Mouse (Mus musculus) G1E-ER4 (cell line): ENCODE data around the gene Dmd. TPM values are rescaled to one million over a fixed set of nuclear protein-coding genes. Genes with fewer than 3 reads are reported as not detected.

ENCODE experiments used
- GATA1 ChIP-seq: IDR thresholded peaks from one replicate; pipeline ENCODE4 v1.8.0; 2012; ENCODE audit warnings: low read length, inconsistent platforms
- polyA plus RNA-seq: library from polyadenylated mRNA; stranded (reverse); fragments of >175 nt; gene quantifications from 2 replicates; pipeline ENCODE4 v1.2.3, GENCODE M21; 2012

Gene Dmd
- polyA plus RNA-seq: not detected in 2 replicates

DNA sequence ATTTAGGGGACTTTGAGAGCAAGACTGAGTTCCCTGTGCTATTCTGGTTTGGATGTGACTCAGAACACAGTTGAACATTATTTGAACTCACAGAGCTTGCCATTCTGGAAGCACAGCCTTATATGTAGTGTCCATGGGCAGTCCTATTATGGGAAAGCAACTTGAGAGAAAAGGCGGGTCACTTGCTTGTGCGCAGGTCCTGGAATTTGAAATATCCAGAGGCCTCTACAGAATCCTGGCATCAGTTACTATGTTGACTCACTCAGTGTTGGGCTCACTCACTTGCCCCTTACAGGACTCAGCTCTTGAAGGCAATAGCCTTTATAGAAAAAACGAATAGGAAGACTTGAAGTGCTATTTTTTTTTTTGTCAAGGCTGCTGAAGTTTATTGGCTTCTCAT is at the start of gene Dmd:
Gene Dmd, plus strand, starts transcription at position 241 of the 400 bp plus-strand sequence.
- no peak for TF ChIP-seq GATA1

DNA sequence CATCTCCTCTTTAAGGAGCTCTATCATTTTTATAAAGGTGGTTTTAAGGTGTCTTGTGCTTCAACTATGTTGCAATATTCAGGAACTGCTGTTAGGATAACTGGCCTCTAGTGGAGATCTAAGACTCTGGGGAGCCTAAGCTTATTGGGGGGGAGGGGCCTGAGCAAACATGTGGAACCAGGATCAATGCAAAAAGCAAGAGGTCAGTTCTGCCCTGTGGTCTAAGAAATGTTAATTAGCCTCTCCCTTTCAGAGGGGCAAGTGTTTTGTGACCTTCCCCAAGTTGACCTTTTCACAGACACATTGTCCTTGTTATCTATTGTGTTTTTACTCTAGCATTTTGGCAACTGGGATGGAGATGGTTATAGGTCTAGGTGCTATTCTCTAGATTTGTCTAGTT is 47.2 kb upstream of the Dmd start:
- TF ChIP-seq GATA1: no peak

DNA sequence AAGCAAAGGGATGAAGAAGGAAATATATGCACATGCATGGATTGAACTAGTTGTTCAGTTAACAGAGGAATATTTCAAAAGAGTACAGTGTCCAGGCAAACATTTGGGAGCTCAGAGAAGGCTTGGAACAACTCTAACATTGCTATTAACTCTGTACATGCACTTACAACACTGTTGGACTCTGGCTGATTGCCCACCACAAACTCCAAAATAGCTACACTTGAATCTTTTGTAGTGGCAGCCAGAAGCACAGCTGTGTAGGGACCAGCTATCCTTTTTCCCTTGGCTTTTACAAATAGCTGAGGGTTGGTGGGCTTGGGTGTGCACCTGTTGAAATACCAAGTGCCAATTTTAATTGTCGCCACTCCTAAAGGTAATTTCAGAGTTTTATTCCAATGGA is 39.0 kb downstream of the Dmd start:
- TF ChIP-seq GATA1: no peak

DNA sequence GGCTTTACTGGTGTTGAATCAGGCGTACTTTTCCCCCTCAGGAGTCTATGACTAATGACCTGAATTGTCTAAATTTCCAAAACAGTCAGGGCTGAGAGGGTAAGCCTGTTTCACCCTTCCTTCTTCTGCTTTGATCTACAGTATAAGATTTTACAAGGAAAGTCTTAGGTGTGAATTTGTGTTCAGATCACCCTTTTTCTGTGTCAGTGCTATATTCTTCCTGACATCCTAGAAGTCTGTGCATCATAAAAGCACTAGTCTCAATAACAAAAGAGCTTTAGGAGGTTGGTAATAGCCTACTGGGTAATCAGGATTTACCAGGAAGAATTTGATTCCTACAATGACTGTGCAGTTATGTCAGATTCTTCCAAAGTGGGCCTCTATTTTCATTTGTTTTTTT is 101.5 kb downstream of the Dmd start:
- no peak for TF ChIP-seq GATA1

DNA sequence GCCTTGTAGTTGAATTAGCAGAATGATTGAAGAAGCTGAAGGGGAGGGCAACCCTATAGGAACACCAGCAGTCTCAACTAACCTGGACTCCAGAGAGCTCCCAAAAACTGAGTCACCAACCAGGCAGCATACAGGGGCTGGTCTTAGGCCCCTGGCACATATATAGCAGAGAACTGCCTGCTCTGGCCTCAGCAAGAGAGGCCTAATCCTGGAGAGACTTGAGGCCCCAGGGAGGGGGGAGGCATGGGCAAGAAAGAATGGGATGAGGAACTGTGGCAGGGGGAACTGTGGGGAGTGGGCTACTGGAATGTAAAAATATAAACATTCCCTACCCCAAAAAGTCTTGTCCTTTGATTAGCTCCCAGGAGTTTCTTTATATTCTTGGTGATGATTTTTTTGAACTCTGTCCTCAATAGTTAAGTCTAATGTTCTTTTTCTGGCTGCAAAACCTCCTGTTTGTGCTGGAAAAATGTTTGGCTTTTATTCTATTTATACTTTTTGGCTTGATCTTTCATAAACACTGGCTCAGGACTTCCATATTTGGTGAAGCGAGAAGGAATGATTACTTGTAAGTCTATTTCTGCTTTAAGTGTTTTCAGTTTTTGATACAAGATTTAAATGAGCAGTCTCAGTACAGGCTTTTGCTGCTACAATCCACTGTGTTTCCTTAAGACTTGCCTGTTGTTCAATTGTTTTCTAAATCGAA is 167.7 kb downstream of the Dmd start:
- TF ChIP-seq GATA1: no peak

DNA sequence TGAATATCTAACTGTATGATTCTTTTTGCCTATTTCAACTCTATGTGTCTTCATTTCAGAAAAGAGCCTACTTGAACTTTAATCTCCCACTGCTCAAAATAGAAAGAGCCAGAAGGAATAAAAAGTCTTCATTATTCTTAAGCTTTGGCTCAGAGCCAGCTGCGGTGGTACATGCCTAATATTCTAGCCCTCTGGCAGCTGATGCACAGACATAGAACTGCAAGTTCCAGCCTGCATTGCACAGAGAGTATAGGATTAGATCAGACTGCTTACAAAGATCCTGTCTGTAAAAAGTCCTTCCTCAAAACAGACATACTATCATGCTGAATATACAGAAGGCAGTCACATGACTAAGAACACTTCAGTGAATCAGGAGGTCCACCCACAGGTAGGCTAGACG is 168.5 kb downstream of the Dmd start:
- no peak for TF ChIP-seq GATA1

DNA sequence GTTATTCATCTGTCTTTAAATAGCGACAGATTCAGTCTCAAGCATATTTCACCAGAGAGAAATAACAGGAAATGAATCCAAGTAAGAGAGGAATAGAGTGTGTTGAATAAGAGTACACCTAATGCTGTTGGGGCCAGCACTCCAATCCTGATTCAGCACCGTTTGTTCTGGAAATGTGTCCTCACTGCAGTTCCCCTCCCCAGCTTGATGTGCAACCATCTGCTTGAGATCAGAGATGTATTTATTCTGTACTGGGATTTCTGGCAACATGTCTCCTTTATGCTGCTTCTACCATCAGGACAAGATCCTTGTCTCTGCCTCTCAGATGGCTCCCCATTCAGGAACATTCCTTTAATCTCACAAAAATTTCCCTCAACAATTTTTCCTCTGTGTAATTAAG is 271.9 kb downstream of the Dmd start:
- no peak for TF ChIP-seq GATA1

DNA sequence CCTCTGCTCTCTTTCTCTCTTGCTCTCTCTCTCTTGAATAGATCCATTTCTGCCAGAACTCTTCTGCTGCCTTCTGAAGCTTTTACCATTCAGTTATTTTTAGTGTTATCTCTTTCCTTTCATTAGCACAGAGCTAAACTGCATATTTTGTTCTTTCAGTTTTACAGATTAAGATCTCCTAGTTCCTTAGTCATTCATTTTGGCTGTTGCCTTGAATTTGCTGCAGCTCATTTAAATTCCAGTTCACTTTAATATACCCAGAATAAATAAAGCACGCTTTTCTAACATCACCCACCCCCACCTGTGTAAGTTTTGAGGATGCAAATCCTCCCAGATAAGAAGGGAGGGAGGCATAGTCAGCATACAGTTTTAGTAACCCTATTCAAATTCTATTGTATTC is 272.4 kb downstream of the Dmd start:
- no peak for TF ChIP-seq GATA1

DNA sequence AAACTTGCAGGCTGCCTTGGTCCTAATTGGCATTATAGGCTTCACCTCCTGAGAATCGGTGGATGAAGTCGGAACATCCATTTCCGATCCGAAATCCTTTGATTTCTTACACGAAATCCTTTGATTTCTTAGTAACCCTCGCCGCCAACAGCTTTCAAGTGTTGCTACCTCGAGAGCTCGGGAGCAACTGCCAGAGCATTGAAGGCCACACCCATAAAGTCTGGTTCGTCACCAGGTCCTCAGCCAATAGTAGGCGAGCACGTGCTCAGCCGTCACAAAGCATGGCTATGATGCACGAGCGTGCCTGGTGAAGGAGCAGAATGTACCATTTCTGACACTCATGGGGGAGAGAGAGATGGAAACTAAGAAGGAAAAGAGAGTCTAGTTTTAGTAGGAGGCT is 538.9 kb downstream of the Dmd start, which contains the start of gene Tsga8:
Gene Tsga8, minus strand, starts transcription at position 327 of the 400 bp plus-strand sequence.
- no peak for TF ChIP-seq GATA1

DNA sequence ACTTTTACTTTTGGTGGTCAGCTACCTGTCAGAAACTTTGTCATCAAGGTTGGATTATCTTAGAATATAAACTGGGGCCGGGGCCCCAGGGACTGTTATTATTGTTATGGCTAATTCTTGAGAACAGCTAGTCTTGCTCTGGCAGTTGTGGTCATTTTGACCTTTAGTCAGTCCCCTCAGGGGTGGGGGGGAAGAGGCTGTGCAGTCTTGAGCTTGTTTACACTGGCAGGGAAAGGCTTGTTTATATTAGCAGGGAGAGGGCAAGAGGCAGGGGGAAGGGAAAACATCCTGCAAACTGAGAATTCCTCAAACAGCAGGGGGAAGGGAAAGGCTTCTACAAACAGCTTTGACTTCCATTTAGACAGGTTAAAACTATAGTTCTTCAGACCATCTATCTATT is 726.3 kb downstream of the Dmd start:
- TF ChIP-seq GATA1: no peak

DNA sequence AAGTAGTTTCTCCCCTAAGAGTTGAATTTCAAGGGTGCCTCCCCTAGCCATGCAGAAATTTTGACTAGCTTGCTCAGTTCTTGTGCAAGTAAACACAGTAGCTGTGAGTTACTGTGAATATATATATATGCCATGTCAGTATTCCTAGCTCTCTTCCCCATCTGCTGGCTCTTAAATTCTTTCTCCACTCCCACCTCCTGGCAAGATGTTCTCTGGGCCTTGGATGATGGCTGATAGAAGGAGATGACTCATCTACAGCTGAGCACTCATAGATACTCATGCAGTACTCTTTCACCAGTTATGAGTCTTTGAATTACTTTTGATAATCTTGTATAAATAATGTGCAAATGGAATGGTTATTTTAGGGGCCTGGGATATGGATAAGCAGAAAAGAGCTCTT is 737.9 kb downstream of the Dmd start:
- TF ChIP-seq GATA1: no peak

DNA sequence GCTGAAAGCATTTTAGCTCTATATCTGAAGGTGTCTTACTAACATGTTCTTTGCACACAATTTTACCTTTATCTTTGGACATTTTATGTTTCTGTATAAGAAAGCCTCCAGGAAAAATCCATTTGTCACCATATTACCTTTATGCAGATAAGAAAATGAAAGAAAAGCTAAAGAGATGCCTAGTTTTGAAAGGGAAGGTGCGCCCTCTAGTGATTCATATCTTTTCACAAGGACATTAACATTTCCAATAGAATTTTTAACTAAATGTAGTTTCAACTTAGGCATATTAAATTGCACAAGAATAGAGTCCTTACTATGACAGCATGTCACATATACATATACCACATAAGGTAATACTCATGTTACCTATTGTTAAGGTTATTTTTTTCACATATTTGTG is 791.9 kb downstream of the Dmd start:
- TF ChIP-seq GATA1: no peak

DNA sequence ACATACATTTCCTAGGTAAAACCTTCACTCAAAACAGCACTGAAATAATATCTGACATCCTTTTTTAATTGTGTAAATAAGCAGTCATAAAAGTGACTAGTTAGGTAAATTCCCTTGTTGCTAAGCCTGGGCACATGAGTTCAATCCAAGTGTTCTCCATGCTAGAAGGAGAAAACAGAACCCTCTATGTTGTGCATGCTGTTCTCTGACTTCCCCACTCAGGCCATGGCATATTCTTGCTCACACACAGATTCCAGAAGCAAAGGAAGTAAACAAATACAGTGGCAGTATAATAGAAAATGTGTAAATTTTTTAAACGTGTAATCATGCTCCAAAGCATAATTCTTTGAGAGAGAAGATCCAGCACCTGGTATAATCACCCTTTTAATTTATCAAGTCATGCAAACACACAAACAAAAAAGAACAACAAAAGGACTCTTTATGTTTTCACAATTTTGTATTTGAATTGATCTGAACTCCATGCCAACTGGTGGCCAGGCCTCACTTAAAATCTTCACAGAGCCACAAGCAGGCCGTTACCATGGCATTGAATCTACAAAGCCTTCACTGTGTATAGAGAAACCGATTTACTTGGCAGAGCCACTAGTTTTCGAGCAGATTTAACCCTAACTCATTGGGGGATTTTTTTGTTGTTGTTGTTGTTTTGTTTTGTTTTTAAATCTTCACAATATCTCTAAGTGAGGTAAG is 797.8 kb downstream of the Dmd start:
- no peak for TF ChIP-seq GATA1

DNA sequence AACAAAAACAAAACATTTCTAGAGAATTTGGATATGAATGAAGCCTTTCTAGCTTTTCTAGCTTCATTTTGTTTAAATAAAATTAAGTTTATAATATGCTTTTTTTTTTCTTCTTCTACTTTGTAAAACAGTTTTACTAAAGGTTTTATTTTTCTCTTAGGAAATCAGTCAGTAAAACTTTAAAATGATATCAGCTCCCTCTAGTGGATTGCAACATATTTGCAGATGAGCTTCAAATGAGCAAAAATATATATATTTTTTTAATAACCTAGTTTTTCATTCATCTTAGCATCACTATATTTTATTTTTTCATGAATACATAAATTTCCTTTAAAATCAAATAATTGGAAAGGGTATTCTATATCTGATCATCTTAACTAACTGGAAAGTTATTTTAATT is 838.7 kb downstream of the Dmd start:
- no peak for TF ChIP-seq GATA1

DNA sequence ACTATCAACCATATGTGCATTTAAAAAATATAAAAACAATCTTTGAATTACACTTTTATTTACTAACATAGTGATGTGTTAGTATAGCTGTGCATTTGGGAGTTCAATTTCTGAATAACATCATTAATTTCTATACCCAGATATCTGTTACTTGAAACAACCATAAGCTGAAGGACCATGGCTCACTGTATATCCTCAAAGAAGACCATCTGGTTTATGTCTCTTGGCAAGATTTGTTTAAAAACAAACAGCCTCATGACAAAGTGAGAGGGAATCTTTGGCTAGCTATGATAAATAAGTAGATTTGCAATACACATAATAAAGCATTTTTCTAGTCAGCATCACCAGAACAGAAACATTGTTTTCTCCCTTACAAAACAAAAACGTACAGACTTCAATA is 1027.2 kb downstream of the Dmd start:
- TF ChIP-seq GATA1: no peak

DNA sequence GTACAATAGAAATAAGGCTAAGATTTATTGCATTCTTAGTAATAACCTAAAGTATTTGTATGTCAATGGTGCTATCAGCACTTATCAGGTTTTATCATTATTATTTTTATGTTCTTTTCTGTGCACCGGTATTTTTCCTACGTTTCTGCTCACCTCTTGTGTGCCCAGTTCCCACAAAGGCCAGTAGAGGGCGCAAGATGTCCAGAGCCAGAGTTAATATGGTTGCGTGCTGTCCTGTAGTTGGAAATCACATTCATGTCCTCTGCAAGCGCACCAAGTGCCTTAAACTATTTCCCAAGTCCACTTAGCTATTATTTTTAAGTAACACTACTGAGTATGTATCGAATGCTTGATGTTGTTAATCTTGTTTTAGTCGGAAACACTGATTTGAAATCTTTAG is 1052.6 kb downstream of the Dmd start:
- TF ChIP-seq GATA1: no peak

DNA sequence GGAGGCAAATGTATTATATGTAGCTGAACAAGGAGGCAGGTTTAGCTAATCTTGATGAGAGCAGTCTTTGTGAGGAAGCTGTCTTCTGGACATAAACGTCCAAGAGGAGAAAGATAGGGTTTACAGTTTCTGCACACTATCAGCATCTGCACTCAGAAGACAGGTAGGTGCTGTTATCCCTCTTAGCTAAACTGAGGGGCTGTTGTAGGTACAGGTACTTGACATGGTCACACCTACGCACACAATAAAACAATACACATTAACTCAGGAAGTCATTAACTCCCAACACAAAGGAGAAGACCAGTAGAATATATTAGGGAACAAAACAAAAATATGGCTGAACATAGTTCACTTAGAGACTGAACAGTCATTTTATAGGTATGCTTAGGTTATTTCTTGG is 1217.2 kb downstream of the Dmd start:
- TF ChIP-seq GATA1: no peak
